Mouse (Mus musculus) liver, adult 2 months (tissue): ENCODE measurements around the gene Sox1.

Source experiments
- CTCF ChIP-seq: fragments of 200-500 bp; IDR thresholded peaks from 2 replicates; pipeline ENCODE4 v1.5.1; 2011; ENCODE audit warnings: low read depth, low read length, control low read depth
- POLR2A ChIP-seq: fragments of 200-500 bp; IDR thresholded peaks from 2 replicates; pipeline ENCODE4 v1.6.1; 2011; ENCODE audit warnings: low read length, control low read depth; ENCODE audit not compliant: insufficient read depth; ENCODE audit errors: extremely low read depth

- TF ChIP-seq CTCF (no peak), POLR2A (no peak)
These were observed 45.9 kb downstream of the Sox1 start for GRCm38 (mm10) chr8:12440997-12441396.
